Mouse (Mus musculus) heart, embryonic 14.5 days (tissue): ENCODE results near the gene Stk39. TPM values are rescaled to one million over a fixed set of nuclear protein-coding genes. Genes with fewer than 3 reads are reported as not detected.

ENCODE experiments used
- ATAC-seq: fragments of 200-750 bp; cut with Nextera tagmentation; 2 replicates; pipeline ENCODE4 v1.8.0; 2017; ENCODE audit warnings: low read depth, moderate TSS enrichment; ENCODE audit not compliant: insufficient number of reproducible peaks, insufficient read depth, low FRiP score
- H3K27ac ChIP-seq, 2 experiments: fragments of 200-500 bp in 1 of 2; fragments of 300-500 bp in 1 of 2; sonication (generic) in 1 of 2; replicated peaks in 1 of 2; 2 replicates each; pipeline ENCODE4 v1.5.1; 2012 to 2014; ENCODE audit warnings: low read depth in 2 of 2, low read length in 2 of 2, control low read depth in 1 of 2, mild to moderate bottlenecking in 1 of 2, mixed read lengths in 1 of 2; ENCODE audit not compliant: control insufficient read depth in 1 of 2, insufficient read depth in 1 of 2
- H3K27me3 ChIP-seq: fragments of 300-500 bp; sonication (generic); 2 replicates; pipeline ENCODE4 v1.6.1; 2014; ENCODE audit warnings: mild to moderate bottlenecking, low read length, control low read depth; ENCODE audit not compliant: control insufficient read depth, insufficient read depth
- H3K36me3 ChIP-seq: fragments of 300-500 bp; sonication (generic); 2 replicates; pipeline ENCODE4 v1.6.1; 2014; ENCODE audit warnings: mild to moderate bottlenecking, control low read depth, low read length, mixed read lengths; ENCODE audit not compliant: control insufficient read depth, insufficient read depth
- H3K4me1 ChIP-seq, 2 experiments: fragments of 200-500 bp in 1 of 2; fragments of 300-500 bp in 1 of 2; sonication (generic) in 1 of 2; 2 replicates each; pipeline ENCODE4 v1.6.1; 2012 to 2014; ENCODE audit warnings: low read length in 2 of 2, control low read depth in 1 of 2, mixed read lengths in 1 of 2; ENCODE audit not compliant: control insufficient read depth in 2 of 2, insufficient read depth in 2 of 2
- H3K4me2 ChIP-seq: fragments of 300-500 bp; sonication (generic); 2 replicates; pipeline ENCODE4 v1.6.1; 2014; ENCODE audit warnings: mild to moderate bottlenecking, low read length
- H3K4me3 ChIP-seq, 2 experiments: fragments of 200-500 bp in 1 of 2; fragments of 300-500 bp in 1 of 2; sonication (generic) in 1 of 2; 2 replicates each; pipeline ENCODE4 v1.5.1; 2012 to 2014; ENCODE audit warnings: low read length in 2 of 2, mild to moderate bottlenecking in 2 of 2, control low read depth in 1 of 2, low read depth in 1 of 2, moderate library complexity in 1 of 2; ENCODE audit not compliant: control insufficient read depth in 1 of 2, insufficient read depth in 1 of 2
- H3K9ac ChIP-seq: fragments of 300-500 bp; sonication (generic); 2 replicates; pipeline ENCODE4 v1.6.1; 2014; ENCODE audit warnings: mild to moderate bottlenecking, low read length
- H3K9me3 ChIP-seq: fragments of 300-500 bp; sonication (generic); 2 replicates; pipeline ENCODE4 v1.6.1; 2016; ENCODE audit warnings: low read length, control low read depth; ENCODE audit not compliant: control insufficient read depth
- WGBS: fragments of 180-500 bp; shearing (Covaris S2); extraction: QIAGEN DNeasy Blood & Tissue Kit; methylation state at CpG from one replicate; pipeline ENCODE4 v1.1.7; 2014; 5-methylcytosine and 5-hydroxymethylcytosine counted together
- polyA plus RNA-seq: library from polyadenylated mRNA; unstranded; fragments of >200 nt; fragmentation: Nextera tagmentation; extraction: Ambion mirVana; gene quantifications from 2 replicates; pipeline ENCODE4 v1.2.1, GENCODE M21; 2014

Stk39 gene
- polyA plus RNA-seq, 1 experiment from 2014 or later: 90.8 TPM

GRCm38 (mm10) chr2:68256472-68256871 lies 215.6 kb downstream of the Stk39 start:
- Histone ChIP-seq H3K9me3 (no peaks in the 10 kb centered on the region), H3K4me3 (no peak overlapping the region), H3K9ac (no peak overlapping the region), H3K4me2 (no peak overlapping the region), H3K36me3 (peaks cover 43% of the 10 kb centered on the region), H3K27me3 (no peaks in the 10 kb centered on the region), H3K27ac (no peak overlapping the region), H3K4me1 (no peaks in the 10 kb centered on the region)
- 85% methylated on average over 8 of the region's 8 CpGs for WGBS
- ATAC-seq: no peak

- H3K27ac ChIP-seq: no peak overlapping the region
- 73% methylated on average over 4 of the region's 4 CpGs for WGBS
- no peaks in the 10 kb centered on the region for H3K27me3 ChIP-seq
- H3K4me3 ChIP-seq: no peak overlapping the region
- ATAC-seq: no peak
- H3K4me2 ChIP-seq: no peak overlapping the region
- H3K9me3 ChIP-seq: no peaks in the 10 kb centered on the region
- H3K36me3 ChIP-seq: peaks cover 36% of the 10 kb centered on the region
- 0 out of 4 replicates have a peak, but pooled peaks cover 0 to 4% of the 10 kb centered on the region in 2 experiments for H3K4me1 ChIP-seq
- H3K9ac ChIP-seq: no peak overlapping the region
These were observed 217.3 kb downstream of the Stk39 start for GRCm38 (mm10) chr2:68254756-68255155.

- 73% methylated on average over 2 of the region's 2 CpGs for WGBS
- no peak overlapping the region for H3K4me3 ChIP-seq
- peaks cover 33% of the 10 kb centered on the region for H3K36me3 ChIP-seq
- no peaks in the 10 kb centered on the region for H3K9me3 ChIP-seq
- no peak overlapping the region for H3K4me2 ChIP-seq
- no peak overlapping the region for H3K27ac ChIP-seq
- 0 out of 4 replicates have a peak, but pooled peaks cover 0 to 4% of the 10 kb centered on the region in 2 experiments for H3K4me1 ChIP-seq
- no peaks in the 10 kb centered on the region for H3K27me3 ChIP-seq
- ATAC-seq: no peak
- H3K9ac ChIP-seq: no peak overlapping the region
These were observed 218.8 kb downstream of the Stk39 start for GRCm38 (mm10) chr2:68253222-68253621.

- Histone ChIP-seq H3K27me3 (no peaks in the 10 kb centered on the region), H3K4me3 (no peak overlapping the region), H3K4me2 (no peak overlapping the region), H3K4me1 (0 out of 4 replicates have a peak, but pooled peaks cover 0 to 4% of the 10 kb centered on the region in 2 experiments), H3K9me3 (no peaks in the 10 kb centered on the region), H3K9ac (no peak overlapping the region), H3K36me3 (peaks cover 34% of the 10 kb centered on the region), H3K27ac (no peak overlapping the region)
- ATAC-seq: no peak
- WGBS: 91% methylated on average over 6 of the region's 6 CpGs
These were observed 219.9 kb downstream of the Stk39 start for GRCm38 (mm10) chr2:68252048-68252758.

GRCm38 (mm10) chr2:68250897-68251296 lies 221.2 kb downstream of the Stk39 start:
- H3K9ac ChIP-seq: no peak overlapping the region
- no peak for ATAC-seq
- 95% methylated on average over 10 of the region's 10 CpGs for WGBS
- H3K4me3 ChIP-seq: no peak overlapping the region
- no peaks in the 10 kb centered on the region for H3K27me3 ChIP-seq
- no peak overlapping the region for H3K4me2 ChIP-seq
- no peaks in the 10 kb centered on the region for H3K9me3 ChIP-seq
- H3K4me1 ChIP-seq: peaks cover 0 to 10% of the 10 kb centered on the region in 2 experiments; a peak in 2 of 4 replicates
- no peak overlapping the region for H3K27ac ChIP-seq
- H3K36me3 ChIP-seq: peaks cover 26% of the 10 kb centered on the region

GRCm38 (mm10) chr2:68249855-68250424 lies 222.1 kb downstream of the Stk39 start:
- no peak overlapping the region for H3K27ac ChIP-seq
- no peaks in the 10 kb centered on the region for H3K27me3 ChIP-seq
- ATAC-seq: no peak
- no peak overlapping the region for H3K4me2 ChIP-seq
- H3K36me3 ChIP-seq: peaks cover 22% of the 10 kb centered on the region
- H3K9ac ChIP-seq: no peak overlapping the region
- H3K9me3 ChIP-seq: no peaks in the 10 kb centered on the region
- WGBS: 49% methylated on average over 4 of the region's 4 CpGs
- no peak overlapping the region for H3K4me3 ChIP-seq
- peaks cover 0 to 10% of the 10 kb centered on the region in 2 experiments; a peak in 2 of 4 replicates for H3K4me1 ChIP-seq

GRCm38 (mm10) chr2:68246284-68246683 lies 225.8 kb downstream of the Stk39 start:
- no peak for ATAC-seq
- Histone ChIP-seq H3K27me3 (no peaks in the 10 kb centered on the region), H3K9me3 (no peaks in the 10 kb centered on the region), H3K4me1 (peaks cover 9 to 31% of the 10 kb centered on the region in 2 experiments), H3K36me3 (peaks cover 32% of the 10 kb centered on the region), H3K27ac (no peak overlapping the region), H3K4me3 (no peak overlapping the region), H3K9ac (no peak overlapping the region), H3K4me2 (no peak overlapping the region)
- 40% methylated on average over 3 of the region's 3 CpGs for WGBS
